Mouse (Mus musculus) urinary bladder, postnatal 10 days (tissue): ENCODE measurements around the gene Eif2s2.
"Not testable (repeated sequence)": the region's sequence is repeated elsewhere in the genome, so short reads cannot be mapped to it uniquely, and the experiment has no call there.

ENCODE experiments used
- DNase-seq: peaks from one replicate; pipeline ENCODE4 v3.0.0; 2022; ENCODE audit warnings: low spot score

Eif2s2 gene

DNA sequence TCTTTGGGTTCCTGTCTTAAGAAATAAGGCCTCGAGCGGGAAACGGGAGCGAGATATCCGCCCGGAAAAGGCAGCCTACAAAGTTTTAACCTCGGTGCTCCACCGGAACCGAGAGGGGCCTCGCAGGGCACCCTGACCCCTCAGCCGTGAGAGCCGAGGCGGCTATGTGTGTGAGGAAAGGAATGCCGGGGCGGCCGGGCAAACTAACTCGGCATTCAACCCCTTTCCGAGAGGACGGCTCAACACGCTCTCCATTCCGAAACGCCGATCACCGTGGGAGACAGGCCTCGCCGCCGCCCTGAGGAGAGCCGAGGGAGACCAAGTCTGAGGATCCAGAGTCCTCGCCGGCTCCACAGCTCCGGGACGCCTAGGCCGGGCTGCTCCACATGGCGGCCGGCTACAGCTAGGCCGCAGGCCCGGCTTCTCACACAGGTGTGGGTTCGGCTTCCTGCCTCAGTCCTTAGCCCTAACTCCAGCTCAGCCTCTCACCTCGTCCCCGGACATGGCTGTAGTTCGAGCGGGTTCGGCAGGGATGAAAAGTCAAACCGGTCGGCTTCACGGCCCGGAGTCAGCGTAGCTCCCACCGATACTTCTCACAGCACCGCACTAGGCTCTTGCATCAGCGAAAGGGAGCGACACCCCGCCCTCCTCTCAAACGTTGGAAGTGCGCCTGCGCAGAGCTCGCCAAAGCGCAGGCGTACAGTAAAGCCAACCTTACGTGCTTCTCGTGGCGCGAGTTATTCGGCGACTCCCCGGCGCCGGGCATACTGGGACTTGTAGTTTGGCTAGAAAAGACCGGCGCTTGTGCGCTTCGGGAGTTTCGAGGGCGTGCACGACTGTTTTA lies at the start of gene Eif2s2:
Gene Eif2s2 (minus strand): TSS at position 735 of the 844 bp plus-strand sequence.
- peak; percentile 79 for DNase-seq

GRCm38 (mm10) chr2:154941952-154942351 lies 49.2 kb upstream of the Eif2s2 start:
- DNase-seq: no peak

- DNase-seq: no peak
These were observed 45.0 kb upstream of the Eif2s2 start for GRCm38 (mm10) chr2:154937547-154938390.

- DNase-seq: no peak
These were observed 43.9 kb upstream of the Eif2s2 start for GRCm38 (mm10) chr2:154936536-154937155.

DNA sequence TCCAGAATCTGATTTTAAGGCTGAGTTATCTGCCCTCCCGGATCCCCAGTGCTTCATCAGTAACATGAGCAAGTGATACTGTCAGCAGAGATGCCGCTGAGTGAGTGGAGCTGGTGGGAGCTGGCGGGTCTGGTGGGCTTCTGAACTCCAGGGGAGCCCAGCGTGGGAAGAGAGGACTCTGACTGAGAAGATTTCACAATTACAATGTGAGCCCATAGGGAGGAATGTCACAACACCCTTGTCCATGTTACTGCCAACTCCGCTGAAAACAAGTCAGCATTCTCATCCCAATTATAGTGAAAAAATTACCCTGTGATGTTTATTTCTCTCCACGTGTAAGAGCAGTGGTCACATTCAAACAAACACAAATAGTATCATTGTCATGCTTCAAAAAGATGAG lies 43.4 kb upstream of the Eif2s2 start:
- DNase-seq: no peak

DNA sequence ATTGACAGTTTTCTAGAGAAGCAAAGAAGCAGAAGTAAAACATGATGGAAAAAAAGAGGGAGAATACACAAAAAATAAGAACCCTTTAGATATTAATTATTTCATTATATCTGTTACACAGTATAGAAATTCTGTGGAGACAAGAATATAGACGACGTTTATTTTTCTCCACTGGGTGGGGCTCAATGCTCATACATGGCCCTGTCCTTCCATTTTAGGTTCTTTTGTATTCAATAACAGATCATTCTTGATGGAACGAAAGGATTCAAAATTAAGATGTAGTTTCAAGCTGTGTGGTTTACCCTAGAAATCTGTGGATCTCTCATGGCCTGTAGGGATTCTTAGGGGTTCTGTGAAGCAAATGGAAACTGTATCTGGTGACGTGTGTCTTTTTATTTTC lies 41.1 kb upstream of the Eif2s2 start:
- no peak for DNase-seq

DNA sequence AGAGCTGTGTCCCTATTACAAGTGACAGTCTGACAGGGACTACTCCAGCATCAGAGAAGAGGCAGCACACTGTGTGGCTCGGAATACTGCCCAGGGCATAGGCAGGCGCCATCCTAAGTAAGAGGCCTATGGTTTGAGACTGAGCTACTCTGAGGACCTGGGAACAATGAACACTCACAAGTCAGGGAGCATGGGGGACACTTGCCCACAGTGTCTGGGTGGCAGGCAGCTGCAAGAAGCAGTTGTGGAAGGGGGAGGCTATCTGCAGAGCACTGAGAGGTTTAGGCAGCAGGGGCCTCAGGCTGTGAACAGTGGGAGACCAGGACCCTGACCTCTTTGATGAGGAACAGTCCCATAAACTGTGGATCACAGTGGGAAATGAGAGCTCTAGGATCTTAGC lies 35.6 kb upstream of the Eif2s2 start:
- DNase-seq: no peak

DNA sequence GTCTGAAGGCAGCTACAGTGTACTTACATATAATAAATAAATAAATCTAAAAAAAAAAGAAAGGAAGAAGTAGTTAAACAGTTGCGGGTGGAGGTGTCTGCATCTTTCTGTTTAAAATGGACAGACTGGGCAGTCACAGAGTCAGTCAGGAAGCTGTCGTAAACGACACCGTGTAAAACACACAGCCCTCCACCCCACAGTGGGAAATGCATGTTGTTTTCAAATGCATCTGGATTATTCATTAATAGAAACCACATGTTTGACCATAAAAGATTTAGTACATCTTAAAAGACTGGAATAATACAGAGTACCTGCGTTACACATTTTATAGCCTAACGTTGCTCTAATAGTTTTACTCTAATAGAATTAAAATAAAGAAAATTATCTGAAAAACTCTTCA lies 34.1 kb upstream of the Eif2s2 start:
- DNase-seq: no peak

DNA sequence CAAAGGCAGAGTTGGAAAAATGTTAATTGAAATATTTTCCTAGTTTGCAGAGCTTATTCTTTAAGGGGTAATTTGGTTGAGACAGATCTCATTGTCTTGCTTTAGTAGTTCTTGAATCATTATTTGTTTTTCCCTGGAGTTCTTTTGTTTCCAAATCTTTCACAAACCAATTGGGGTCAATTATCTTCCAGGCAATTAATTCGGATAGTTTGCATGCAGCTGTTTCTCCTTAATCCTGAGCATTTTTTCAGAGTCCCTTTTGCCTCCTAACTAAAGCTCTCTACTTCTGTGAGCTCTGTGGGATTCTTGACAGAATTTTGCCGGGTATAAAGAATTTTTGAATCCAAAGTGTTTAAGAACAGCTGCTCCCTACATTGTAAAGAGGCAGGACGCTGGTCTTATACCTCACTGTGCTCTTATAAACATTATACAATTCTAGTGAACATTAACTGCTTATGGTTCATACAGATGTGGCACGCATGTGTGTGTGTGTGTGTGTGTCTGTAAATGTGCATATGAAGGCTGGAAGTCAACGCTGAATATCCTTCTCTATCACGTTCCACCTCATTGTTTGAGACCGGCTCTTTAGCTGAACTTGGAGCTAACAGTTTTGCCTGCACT lies 32.8 kb upstream of the Eif2s2 start:
- DNase-seq: no peak

DNA sequence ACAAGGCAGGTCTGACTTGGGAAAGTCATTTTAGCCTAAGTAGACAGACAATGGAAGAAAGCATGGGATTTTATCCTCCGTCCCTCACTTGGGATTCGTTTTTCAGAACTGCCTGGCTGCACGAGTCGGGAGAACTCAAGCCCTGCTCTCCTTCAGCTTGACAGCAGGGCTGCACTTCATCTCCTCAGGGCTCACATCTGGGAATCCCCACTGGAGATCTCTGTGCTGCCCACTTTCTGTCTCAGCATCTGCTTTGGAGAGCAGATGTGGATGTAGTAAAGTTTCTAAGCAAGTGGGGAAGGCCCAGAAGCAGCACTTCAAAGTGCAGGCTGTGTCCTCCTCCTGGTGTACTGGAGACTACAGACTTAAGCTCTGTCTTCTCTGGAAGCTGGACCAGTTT lies 29.4 kb upstream of the Eif2s2 start:
- not testable (repeated sequence) for DNase-seq

DNA sequence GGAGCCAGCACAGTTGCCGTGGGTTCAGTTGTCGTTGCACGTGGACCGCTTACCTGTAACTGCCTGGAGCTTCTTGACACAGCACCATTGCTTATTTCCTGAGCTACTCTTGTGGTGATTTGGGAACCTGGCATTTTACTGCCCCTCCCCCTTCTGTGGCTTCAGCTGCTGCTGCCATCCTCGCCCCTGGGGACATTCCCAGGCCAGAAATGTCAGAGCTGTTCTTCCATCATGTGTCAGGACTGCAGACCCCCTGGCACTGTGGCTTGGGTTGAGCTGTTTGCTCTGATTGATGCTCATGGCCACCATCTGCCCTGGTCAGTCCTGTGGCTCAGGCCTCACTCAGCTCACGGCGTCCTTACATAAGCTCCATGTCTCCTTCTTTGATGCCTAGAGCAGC lies 28.2 kb upstream of the Eif2s2 start:
- no peak for DNase-seq

GRCm38 (mm10) chr2:154917866-154918641 lies 25.3 kb upstream of the Eif2s2 start:
- no peak for DNase-seq

- DNase-seq: no peak
These were observed 23.8 kb upstream of the Eif2s2 start for GRCm38 (mm10) chr2:154916547-154916946.

GRCm38 (mm10) chr2:154915922-154916541 lies 23.3 kb upstream of the Eif2s2 start:
- no peak for DNase-seq

GRCm38 (mm10) chr2:154909789-154910188 lies 17.1 kb upstream of the Eif2s2 start:
- DNase-seq: no peak

- not testable (repeated sequence) for DNase-seq
These were observed 15.5 kb upstream of the Eif2s2 start for GRCm38 (mm10) chr2:154908223-154908622.

- no peak for DNase-seq
These were observed 13.1 kb upstream of the Eif2s2 start for GRCm38 (mm10) chr2:154905796-154906195.

- DNase-seq: no peak
These were observed 9.4 kb upstream of the Eif2s2 start for GRCm38 (mm10) chr2:154902111-154902510.

DNA sequence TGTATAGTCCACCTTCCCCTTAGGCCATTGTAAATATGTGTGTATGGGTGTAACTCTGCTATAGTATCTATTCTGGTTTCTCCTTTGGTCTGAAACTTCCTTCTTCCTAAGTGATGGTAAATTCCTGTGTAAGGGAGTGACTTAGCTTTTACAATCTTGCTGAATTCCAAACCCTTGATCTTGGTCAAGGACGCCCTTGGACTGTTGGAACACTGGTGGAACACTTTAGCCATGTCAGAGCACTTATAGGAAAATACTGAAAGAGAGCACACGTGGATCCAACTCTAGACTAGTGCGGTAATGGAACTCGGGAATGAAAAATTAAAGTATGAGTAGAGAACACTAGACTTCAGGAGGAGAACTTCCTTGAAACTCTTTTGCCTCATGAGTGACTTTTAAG lies 6.7 kb upstream of the Eif2s2 start:
- not testable (repeated sequence) for DNase-seq

- not testable (repeated sequence) for DNase-seq
These were observed 6.3 kb upstream of the Eif2s2 start for GRCm38 (mm10) chr2:154899004-154899403.

DNA sequence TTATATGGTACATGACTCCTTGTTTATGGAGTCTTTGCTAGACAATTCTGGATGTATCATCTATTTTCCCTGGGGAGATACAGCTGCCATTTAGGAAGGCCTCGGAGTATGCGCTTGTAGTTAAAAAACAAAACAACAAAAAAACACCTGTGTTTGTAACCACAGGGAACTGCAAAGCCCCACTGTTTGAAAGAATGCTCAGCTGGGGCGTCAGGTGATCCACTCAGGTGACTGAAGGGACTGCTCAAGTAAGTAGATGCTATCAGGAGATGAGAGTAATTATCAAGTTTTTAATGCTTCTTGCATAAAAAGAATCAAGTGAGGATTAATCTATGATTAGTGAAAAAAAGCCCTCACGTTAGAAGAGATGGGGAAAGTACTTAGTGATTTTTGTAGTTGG lies 813 bp upstream of the Eif2s2 start:
- DNase-seq: no peak
